Mouse (Mus musculus) liver (tissue): ENCODE measurements around the gene Ptprr.

ENCODE experiments used
- DNase-seq: peaks from one replicate; pipeline ENCODE4 v3.0.0-alpha.2; 2020; ENCODE audit warnings: mixed read lengths

The Ptprr gene

DNA sequence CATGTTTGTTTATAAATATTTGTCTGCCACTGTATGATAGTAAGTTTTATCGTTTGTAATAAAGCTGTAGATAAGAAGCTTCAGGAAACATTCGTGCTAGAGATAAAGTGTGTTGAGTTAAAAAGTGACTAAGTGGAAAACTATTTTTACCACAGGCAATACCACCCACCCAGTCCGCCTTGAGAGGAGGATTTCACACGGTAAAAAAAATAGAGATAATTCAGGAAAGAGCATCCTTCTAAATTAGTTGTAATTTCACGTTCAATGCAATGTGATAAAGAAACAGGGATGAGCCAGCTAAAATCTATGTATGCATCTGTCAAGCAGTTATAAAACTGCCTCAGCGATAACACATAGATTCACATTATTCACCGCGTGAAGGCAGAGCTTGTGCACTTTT lies 99.0 kb downstream of the Ptprr start:
- no peak for DNase-seq

DNA sequence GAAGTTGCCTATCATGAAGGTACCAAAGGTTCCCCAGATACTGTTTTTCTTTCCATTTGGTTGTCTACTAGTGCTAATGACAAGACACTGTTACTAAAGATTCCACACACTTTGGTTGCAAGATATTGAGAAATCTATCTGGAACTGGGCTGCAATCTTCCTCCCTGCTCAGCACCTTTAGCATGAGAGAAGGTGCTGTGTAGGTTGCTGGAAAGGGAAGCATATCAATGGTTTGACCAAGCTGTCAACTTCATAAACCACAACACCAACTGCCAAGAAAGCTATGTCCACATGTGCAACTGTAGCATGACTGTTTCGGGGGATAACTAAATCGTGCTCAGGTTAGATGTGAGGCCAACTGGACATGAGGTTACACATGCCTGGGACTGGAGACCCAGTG lies 103.5 kb downstream of the Ptprr start:
- no peak for DNase-seq

DNA sequence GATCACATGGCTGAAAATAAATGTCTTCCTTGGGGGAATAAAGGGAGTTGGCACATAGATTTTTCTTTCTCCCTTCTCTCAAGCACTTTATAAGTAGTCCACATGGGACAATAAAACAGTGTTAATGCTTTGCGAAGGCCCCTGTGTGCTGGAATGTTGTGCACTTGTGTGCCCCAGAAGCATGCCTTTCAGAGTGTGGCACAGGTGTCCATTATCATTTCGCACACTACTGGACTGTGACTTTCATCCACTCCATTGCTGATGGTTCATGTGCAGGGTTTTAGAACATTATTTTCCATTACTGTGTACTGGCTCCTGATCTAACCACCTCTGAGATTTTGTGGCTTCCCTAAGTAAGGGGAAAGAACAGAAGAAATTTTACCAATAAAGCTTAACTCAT lies 105.8 kb downstream of the Ptprr start:
- no peak for DNase-seq

DNA sequence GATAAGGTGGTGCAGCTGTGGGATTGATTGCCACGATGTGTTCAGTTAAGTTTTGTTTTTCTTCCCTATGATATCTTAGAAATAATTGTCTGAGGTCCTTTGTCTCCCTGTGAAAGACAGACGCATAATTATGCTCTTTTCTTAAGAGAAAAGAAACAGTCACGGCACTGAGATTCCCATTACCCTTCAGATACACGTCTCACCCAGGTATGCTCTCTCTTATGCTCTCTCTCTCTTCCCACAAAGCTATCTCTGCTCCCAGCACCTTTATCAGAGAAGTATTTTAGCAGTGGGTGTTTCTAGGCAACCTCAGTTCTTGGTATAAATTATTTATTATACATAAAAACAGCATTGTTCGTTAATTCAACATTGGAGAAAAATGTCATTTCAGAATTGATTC lies 107.4 kb downstream of the Ptprr start:
- no peak for DNase-seq

DNA sequence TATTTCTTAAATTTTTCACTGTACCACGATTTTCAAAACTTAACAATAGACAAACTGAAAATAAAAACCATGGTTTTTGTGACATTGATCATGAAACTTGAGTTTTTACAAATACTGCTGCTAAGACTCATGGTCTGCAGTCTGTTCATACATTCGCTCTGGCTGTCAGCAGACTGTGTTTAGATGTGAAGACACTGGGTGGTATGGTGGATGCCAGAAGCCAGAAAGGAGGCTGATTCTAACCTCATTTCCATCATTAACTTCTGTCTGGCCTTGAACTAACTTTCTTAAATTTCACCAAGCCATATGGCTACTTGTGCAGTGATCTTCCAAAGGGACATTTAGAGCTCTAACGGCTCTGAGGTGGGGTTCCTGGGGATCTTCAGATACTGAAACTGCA lies 112.4 kb downstream of the Ptprr start:
- no peak for DNase-seq

DNA sequence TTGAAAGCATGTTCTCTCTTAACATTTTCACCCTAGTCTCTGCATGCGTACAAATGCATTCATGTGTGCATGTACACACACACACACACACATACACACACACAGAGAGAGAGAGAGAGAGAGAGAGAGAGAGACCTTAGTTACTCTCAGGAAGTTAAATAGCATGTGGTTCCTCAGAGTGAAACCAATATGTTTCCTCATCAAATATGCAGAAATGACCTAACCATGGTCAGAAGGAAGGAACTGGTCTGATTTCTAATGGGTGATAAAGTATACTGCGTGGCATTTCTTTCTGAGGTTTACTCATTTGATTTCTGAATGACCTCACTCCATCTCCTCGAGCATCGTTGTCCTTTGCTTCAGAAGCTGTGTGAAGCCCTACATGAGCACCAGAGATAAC lies 113.2 kb downstream of the Ptprr start:
- DNase-seq = no peak

DNA sequence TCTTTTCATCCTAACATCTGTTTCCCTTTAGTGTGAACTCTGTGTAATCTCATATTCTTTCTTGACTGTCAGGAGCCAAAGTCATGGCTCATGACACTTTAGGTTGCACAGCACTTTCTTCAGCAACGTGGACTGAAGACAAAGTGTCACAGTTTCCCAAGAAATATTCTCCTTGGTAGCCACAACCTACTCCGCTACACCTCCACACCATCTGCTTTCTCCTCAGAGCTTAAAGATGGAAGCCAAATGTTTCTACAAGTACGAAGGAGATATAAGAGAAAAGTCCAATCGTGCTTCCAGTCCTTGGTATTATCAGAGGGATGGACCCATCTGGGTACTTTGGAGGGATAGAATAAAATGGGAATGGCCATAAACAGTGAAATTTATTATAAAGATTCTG lies 114.2 kb downstream of the Ptprr start:
- no peak for DNase-seq

DNA sequence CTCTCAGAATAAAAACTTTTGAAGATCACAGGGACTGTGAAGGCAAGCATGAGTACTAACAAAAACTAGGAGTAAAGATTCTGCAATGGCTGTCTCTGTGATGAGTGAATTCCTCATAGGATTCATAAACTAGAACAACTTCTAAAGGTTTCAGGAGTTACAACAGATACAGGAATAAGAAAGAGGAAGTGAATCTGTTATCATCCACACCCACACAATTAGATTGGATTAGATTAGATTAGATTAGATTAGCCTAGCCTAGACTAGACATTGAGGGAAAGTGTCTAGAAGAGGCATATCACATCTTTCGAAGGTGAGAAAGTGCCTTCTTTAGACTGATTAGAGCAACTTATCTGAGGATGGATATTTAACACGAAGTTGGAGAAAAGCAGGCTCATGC lies 117.2 kb downstream of the Ptprr start:
- DNase-seq = no peak

DNA sequence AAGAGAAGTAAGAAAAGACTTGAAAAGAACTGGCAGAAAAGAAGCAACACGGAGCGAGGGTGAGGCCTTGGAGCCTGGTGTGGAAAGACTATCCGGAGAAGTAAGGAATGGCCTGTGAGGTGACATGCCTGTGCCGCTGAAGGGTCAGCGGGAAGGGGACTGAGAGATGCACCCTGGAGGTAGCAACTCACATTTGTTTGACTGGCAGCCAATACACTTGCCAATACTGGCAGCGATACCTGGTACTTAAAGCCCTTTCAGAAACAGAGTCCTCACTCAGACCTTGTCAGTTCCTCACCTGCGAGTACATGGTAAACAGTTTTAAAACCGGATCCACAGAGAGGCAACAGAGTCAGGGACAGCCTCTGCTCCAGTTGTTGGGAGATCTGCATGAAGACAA lies 122.2 kb downstream of the Ptprr start:
- no peak for DNase-seq

DNA sequence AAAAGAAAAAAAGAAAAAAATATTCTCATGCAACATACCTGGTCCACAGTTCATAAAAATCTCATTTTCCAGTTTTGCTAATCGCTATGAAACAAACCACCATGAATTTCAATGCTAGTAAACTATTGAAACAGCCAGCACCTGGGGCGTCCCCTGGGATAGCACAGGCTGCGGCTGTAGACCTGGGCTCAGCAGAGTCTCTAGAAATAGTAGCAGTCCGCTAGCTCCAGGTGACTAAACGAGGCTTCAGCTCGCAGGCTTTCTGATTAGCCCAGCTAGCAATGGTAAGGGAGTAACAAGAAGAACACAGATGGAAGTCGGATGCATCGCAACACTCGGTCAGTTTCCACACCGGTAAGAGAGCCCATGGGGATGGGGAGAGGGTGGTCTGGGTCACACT lies 125.7 kb downstream of the Ptprr start:
- DNase-seq = no peak

DNA sequence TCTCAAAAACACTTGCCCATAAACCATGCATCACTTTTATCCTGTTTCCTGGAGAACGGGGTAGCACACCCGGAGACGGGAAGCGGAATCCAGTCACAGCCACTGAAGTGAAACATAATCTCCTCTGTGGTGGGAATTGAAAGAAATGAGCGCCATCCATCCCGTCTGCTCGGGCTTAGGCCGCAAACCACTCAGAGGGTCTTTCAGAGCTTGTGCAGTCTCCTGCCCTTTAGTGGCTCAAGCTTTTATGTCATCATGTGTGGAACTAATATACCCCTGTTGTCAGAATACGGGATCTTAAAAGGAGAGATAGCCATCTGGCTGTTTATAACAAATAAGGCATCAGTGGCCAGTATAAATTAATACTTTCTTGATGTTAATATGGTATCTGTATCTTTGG lies 128.1 kb downstream of the Ptprr start:
- no peak for DNase-seq

DNA sequence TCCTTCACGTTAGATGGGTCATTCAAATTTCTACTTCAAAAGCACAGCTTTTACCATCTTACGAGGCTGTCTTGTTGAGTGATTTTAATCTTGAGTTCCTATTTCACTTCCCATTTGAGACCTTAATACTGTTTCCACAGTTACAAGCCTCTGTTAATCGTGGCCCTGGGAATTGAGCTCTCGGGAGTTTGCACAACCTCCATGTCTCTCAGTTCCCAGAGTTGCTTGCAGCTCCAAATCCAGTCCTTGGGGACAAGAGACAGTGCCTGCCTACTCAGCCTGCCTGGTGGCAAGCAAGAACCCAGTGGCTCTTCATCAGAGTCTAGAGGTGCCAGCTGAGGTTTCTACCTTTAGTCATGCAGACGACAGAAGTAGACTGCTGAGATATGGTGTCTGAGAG lies 136.7 kb downstream of the Ptprr start:
- no peak for DNase-seq

DNA sequence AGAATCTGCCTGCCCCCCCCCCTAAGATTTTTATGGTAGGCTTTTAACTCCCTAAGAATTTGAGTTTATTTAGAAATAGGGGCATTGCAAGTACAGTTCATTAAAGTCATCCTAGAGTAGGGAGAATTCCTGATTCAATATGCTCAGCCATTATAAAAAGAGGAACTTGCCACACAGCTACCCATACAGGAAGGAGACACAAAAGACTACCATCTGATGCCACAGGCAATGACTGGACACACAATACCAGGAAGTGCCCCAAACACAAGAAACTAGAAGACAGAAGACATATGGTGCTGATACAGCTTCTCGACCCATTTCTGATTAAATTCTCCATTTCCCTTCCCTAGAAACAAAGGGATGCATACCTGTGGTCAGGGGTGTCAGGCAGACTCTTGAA lies 138.7 kb downstream of the Ptprr start:
- no peak for DNase-seq

DNA sequence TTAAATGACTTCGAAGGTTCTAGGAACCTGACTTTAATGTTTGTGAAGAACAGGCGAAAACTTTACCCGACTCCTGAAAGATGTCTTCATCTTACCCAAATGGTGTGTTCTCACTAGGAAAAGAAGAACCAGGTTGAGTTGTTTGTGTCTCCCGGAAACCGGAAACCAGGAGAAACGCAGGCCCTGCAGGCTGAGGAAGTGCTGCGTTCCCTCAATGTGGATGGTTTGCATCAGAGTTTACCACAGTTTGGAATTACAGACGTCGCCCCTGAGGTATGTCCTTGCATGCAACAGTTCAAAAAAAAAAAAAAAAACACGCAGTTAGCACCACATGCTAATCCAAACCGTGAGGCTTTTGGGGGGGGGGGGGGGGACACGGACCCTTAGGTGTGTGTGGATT lies 144.3 kb downstream of the Ptprr start:
- no peak for DNase-seq

DNA sequence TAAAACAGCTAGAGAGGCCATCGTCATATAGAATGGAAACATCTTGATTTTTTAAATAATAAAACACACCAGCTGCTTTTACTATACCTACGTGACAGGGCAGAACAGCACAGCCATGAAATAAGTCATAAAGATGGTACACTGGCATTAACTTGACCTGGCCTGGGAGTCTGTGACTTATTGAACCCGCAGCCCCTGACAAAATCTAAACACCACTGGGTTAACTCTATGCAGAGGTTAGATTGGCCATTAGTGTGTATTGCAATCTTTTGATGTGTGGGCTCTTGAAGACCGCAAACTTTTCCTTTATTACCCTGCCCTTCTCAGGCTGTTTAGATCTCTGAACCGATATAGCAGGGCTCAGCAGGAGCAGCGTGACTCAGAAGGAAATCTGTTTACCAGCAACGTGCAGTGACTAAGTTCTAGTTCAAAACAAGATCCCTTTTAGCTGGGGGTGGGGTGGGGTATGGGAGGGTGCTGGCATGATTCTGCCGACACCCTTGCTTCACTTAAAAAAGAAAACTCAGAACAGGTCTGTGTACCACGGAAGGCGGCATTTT lies 157.4 kb downstream of the Ptprr start:
- no peak for DNase-seq

DNA sequence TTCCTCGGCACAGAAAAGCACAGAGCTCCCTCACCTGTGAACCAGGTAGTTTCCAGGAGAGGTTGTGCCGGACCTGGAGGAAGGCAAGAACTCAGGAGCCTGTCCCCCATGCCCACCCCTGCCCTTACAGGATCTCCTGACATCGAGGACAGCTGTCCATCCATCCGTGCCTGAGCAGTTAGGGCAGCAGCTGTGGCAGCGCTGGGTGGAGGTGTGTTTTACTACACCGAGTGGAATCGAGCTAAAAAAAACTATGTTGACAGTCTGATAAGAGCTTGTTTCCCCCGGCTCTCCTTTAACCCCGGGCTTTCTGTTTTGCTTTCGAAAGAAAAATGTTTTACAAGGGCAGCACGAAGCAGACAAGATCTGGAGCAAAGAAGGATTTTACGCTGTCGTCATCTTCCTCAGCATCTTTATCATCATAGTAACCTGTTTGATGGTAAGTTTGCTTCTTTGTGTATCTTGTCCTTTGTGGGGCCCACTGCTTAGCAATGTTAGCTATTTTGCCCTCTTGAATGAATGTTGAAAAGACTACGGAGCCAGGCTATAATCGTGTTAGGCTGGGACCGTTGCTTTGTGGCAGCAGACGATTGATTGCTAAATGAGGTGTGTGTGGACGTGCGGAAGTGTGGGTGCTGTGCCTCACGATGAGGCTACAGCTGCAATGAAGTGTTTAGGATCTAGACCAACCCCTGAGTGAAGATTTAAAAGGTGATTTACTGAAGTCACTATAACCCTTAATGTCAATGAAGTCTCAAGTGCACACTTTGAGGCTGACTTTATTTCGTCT lies 159.6 kb downstream of the Ptprr start:
- DNase-seq = no peak

DNA sequence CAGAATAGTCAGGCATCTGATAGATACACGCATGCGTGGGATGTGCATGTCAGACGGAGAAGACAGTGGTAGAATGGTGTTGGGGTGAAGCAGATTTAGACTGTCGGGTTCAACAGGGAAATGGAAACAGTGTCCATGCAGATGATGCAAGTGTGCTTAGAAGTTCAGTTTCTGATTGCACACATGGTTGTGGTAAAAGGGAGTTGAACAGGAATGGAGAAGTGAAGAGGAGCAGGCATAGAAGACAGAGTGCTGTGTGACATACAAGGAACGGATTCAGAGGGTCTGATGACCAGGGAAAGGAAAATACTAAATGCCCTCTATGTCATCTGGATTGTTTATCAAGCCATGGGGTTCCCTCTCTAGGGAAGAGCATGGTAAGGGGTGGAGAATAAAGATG lies 163.2 kb downstream of the Ptprr start:
- no peak for DNase-seq

DNA sequence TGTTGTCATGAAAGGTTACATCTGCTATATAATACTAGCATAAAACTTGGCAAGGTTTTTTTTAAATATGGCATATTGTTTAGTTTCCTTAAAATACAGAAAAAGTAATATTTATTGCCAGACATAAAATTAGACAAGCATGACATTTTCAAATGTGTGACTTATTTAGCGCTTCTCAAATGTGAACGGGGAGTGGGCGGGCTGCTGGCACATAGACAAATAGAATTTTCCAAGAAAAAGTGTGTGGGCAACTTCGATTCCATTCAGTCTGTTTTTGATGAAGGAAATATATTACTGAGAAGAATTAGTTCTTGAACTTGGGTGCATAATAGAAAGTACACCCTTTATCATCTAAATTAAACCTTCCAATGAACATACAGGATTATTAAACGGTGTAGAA lies 164.2 kb downstream of the Ptprr start:
- no peak for DNase-seq

DNA sequence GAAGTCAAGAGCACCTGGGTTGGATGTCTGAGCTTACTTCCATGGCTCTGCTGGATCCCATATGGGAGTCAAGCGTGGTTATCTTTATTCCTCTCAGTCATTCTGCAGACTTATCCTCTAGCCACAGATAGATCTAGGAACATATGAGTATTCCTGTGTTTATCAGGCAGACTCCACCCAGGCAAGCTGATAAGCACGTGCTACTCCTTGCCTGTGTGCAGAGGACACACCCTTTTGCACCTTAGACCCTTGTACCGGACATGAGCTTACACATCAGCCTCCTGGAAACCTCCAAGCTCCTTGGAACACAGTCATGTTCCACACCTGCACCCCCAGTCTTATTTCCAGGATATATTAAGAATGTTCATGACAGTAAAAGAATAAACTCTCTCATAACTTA lies 165.2 kb downstream of the Ptprr start:
- DNase-seq = no peak

DNA sequence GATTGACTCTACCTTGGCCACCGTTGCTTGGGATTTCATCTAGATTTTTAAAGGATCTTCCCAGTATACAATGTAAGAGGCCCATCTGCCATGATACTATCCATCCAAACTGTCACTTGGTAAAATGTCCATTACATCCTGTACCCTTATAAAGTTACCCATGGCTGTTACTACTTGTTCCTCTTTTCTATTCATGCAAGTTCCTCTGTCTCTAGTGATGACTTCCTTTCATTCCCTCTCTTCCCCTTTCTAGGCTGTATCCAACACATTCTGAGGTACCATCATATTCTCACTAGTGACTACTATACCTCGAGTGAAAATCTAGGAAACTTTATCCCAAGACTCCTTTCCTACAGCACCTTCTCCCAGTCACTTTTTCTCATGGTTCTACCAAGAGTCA lies 173.7 kb downstream of the Ptprr start:
- no peak for DNase-seq

DNA sequence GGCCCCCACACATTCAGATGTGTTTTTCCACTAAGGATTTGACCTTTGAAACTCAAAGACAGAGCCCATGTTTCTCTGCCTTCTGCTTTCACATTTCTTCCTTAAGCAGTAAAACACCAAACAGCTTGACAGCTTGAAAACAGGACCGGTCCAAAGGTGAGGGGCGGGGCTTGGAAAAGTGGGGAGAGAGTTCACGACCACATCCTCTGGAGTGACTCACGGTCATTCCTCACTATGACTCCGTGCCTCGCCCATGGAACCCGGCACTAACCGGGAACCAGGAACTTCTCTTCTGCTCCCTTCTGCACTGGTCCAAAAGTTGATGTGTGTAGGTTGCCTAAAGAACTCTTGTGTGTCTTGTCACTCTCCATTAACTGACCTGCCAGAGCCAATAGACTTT lies 174.3 kb downstream of the Ptprr start:
- no peak for DNase-seq

DNA sequence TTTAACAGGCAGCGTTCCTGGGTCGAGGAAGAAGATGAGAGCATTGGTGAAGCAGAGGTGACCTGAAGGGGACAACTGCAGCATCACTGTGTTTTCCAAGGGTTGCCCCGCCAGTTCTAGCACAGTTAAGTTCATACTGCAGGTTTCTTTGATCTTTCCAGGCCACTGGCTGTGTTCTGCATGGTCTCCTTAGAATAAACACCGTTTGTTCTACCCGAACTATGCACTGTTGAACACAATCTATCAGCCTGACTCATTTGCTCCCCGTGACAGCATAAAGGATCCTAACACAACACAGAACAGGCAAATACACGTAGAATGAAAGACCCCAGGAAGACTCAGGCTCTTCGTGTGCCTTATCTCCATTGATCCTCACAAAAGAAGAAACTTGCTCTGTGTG lies 176.4 kb downstream of the Ptprr start:
- DNase-seq = no peak

DNA sequence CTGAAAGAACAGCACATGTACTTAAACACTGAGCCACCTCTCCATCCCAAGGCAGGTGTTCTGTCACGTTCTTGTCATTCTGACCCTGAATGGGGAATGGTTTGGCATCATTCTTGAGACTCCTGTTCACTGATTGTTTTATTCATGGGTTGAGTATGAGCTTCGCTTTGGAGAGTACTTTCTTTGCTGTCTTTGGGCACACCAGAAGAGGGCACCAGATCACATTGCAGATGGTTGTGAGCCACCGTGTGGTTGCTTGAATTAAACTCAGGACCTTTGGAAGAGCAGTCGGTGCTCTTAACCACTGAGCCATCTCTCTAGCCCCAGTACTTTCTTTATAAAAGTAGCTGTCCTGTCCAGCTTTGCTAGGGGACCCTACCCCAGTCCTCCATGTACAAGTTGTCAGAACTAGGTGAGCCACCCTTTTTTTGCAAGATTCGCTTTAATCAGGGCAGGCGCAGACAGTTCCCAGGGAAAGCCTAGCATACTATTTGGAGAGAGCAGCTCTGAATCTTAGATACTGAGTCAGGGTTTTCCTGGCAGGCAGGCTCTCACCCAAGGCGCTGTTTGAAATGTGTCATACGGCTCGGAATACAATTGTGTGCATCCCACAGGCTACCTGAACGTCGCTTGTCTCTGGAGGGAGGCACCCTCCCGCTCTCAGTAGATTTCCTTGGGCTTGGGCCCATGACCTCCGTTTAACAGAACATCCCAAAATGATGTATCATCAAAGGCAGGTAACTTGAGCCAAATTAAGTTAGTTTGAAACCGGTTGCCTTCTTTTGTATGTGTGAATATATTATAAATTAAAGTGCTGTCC lies 178.8 kb downstream of the Ptprr start:
- no peak for DNase-seq

DNA sequence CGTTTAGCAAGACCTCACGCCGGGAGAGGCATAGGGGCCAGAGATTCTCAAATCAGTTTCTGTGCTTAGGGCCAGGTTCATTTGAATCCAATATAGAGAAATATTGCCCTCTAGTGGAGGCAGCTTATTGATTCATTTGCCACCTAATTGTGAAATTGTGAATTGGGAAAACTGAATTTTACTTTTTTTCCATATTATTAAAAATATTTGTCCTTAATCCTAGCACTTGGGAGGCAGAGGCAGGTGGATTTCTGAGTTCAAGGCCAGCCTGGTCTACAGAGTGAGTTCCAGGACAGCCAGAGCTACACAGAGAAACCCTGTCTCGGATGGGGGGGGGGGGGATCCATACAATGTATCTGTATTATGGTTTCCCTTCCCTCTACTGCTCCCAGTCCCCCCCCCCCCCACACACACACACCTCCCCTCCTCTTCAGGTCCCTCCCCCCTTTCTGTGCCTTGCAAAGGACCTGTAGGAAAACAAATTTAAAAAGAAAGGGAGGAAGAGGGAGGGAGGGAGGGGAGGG lies 179.5 kb downstream of the Ptprr start:
- DNase-seq = no peak
